Mouse (Mus musculus): ENCODE measurements around the gene Alkbh4. TPM values are rescaled to one million over a fixed set of nuclear protein-coding genes. Genes with fewer than 3 reads are reported as not detected.

The Alkbh4 gene
- 7.5 and 7.7 TPM in 2 replicates for polyA plus RNA-seq (2021; fragmentation: Nextera tagmentation)
- long read RNA-seq, experiment 1, transcript Alkbh4-201 (3 exons, 1,773 nt) = major isoform, 34 of 43 reads
- long read RNA-seq, experiment 1, transcript Alkbh4-203 (3 exons, 1,040 nt) = minor isoform, 5 of 43 reads
- long read RNA-seq, experiment 1, partial matches to known transcripts = 0 of 43 reads
- long read RNA-seq, experiment 1, other reads (novel, unspliced or antisense) = 1 of 43 reads
- long read RNA-seq, experiment 2, transcript Alkbh4-201 (3 exons, 1,773 nt) = major isoform, 5 of 8 reads
- long read RNA-seq, experiment 2, partial matches to known transcripts = 0 of 8 reads
- long read RNA-seq, experiment 2, other reads (novel, unspliced or antisense) = 1 of 8 reads

DNA sequence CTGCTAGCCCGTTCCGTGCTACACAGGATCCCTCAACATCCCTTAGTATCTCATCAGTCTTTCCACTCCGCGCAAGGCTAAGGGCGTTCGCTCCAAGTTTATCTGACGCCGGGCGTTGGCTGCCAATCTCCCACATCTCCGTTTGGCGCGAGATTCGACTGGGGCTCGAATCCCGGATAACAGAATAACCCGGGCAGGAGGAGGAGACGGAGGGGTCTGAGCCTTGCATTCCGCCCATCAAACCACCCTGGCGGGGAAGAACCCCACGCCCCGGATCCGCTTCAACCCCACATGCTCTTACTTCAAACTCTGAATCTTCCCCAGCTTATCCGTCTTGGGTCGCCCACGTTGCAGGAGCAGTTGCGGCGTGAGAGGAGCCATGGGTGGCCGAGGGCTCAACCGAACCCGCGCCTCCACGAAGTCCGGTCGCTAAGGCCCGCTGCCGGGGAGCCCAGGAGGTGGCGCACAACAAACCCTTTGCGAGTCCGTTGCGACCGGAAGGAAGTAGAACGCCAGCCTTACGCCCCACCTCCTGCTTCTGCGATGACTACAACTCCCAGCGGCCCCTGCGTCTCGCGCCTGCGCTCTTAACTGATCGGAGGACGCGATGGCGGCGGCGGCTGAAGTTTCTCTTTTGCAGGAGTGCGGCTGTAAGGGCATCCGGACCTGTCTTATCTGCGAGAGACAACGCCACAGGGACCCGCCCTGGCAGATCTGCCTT, at the start of gene Alkbh4, which contains the start of gene Lrwd1:
Alkbh4 (plus strand) TSS at position 576 of the 721 bp plus-strand sequence.
Lrwd1 (minus strand) TSS at position 504 of the 721 bp plus-strand sequence.

DNA sequence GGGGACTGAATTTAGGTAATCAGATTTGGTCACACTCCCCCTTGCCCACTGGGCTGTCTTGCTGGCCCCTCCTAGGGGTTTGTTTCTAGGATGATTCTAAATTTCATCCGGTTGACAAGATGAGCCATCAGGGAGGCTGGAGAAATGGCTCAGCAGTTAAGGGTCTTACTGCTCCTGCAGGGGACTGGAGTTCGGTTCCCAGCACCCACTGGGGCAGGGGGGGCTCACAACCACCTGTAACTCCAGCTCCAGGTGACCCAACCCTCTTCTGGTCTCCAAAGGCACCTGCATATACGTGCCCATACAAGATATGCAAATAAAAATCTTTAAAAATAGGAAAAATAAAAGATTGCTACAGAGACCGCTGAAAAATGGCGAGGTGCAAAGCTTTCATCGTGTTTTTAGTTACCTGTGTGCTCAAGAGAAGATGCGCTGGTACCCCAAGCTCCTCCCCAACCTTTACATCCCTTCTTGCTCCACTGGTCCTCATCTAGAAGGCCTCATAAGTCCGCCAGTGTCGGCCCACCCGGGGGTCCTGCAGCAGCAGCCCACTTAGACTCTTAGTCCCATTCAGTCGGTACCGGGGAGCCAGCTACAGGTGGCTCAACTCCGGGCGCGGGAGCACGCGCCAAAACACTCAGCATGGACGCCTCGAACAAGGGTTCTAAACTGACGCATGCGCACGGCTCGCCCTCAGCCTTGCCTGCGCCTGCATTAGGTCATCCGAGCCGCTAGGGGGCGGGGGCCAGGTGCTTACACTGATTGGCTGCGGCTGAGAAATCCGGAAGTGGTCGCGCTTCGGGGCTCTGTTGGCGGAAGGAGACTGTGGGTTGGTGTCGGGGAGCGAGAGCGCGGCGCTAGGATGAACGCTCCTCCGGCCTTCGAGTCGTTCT, 19.8 kb upstream of the Alkbh4 start, which contains the start of gene Polr2j:
Polr2j (plus strand) TSS at position 741 of the 893 bp plus-strand sequence.

DNA sequence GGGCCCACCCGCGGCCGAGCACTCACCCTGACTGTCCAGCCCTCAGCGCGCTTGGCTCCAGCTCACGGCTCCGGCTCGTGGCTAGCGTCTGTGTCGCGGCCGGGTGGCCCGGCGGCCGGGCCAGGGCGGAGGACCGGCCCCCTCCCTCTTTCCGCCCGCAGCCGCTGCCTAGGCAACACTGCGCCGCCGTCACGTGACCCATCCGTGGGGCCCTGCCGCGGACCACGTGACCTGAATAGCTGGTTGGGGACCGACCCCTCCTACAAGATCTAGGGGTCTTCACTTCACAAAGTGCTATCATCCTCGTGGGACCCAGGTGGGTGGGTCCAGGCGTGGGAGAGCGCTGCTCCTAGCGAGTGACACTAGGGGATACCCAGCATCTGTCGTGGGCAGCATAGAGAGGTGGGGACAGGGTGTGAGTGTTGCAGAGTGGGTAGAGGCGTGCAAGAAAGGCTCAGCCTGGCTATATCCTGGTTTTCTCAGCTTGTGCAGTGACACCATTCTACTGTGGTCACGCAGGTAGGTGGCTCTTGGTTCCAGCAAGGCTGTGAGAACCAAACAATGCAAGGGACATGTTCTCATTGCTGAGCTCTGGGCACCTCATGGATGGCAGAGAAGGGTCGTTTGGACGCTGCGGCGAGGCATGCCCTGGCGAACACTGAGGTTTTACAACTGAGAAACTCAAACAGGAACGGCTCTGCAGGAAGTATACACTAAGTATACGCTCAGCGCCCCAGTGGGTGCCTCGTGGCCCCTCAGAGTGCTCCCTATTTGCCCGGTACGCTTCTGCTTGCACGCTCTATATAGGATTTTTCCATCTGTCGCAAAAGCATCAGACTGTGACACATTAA, 34.8 kb downstream of the Alkbh4 start, which contains the start of gene Orai2:
Orai2 (minus strand) TSS at position 202 of the 851 bp plus-strand sequence.

Other genes with a start within 250 kb of the Alkbh4 start
- 21.3 and 32.6 TPM in 2 replicates for gene Hspb1, start 248.2 kb upstream of the Alkbh4 start, polyA plus RNA-seq (2021; fragmentation: Nextera tagmentation)
- gene Ywhag, start 201.5 kb upstream of the Alkbh4 start, polyA plus RNA-seq (2021; fragmentation: Nextera tagmentation) = 469 and 556 TPM in 2 replicates
- gene Ssc4d, start 161.6 kb upstream of the Alkbh4 start, polyA plus RNA-seq (2021; fragmentation: Nextera tagmentation) = 0.65 and 1.0 TPM in 2 replicates
- not detected in 2 replicates for gene Zp3, start 156.0 kb upstream of the Alkbh4 start, polyA plus RNA-seq (2021; fragmentation: Nextera tagmentation)
- 6.4 and 6.8 TPM in 2 replicates for gene Dtx2, start 141.3 kb upstream of the Alkbh4 start, polyA plus RNA-seq (2021; fragmentation: Nextera tagmentation)
- not detected in 2 replicates for gene Upk3b, start 97.7 kb upstream of the Alkbh4 start, polyA plus RNA-seq (2021; fragmentation: Nextera tagmentation)
- 0.94 and 1.1 TPM in 2 replicates for gene Upk3bl, start 81.7 kb upstream of the Alkbh4 start, polyA plus RNA-seq (2021; fragmentation: Nextera tagmentation)
- gene Rasa4, start 52.2 kb upstream of the Alkbh4 start, polyA plus RNA-seq (2021; fragmentation: Nextera tagmentation) = 2.3 TPM in 2 replicates
- gene Polr2j, start 19.5 kb upstream of the Alkbh4 start, polyA plus RNA-seq (2021; fragmentation: Nextera tagmentation) = 178 and 182 TPM in 2 replicates
- gene Lrwd1, start 72 bp upstream of the Alkbh4 start, polyA plus RNA-seq (2021; fragmentation: Nextera tagmentation) = 5.1 and 5.8 TPM in 2 replicates
- gene Orai2, start 34.6 kb downstream of the Alkbh4 start, polyA plus RNA-seq (2021; fragmentation: Nextera tagmentation) = 34.4 and 36.2 TPM in 2 replicates
- gene Prkrip1, start 62.8 kb downstream of the Alkbh4 start, polyA plus RNA-seq (2021; fragmentation: Nextera tagmentation) = 51.5 and 52.0 TPM in 2 replicates
- 0.81 and 2.9 TPM in 2 replicates for gene Sh2b2, start 110.4 kb downstream of the Alkbh4 start, polyA plus RNA-seq (2021; fragmentation: Nextera tagmentation)